Mouse (Mus musculus): ENCODE results near the gene Slc22a4.

DNA sequence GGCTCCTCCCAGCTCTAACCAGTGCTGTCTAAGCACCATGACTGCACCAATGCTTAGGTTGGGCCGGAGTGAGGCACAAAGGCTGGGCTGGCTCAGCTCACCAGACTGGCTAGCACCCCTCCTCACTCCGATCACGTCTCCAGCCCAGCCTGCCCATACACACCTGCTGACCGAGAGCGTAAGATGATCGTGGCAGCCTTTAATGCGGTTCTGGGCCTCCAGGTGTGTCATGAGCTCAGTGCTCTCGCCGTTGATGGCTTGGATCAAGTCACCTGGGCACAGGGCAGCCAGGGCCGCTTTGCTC lies 35.5 kb upstream of the Slc22a4 start:
- TF ChIP-seq CTCF (IDR thresholded peaks at IDR 0.05; ENCODE audit: low read depth) (no peak), EP300 (IDR thresholded peaks at IDR 0.05; ENCODE audit: low read depth) (no peak)

Measured in liver, postnatal 0 days (tissue).